Mouse (Mus musculus) CD4-positive, CD25-positive, alpha-beta regulatory T cell, adult 4 months (primary cell): ENCODE data around the gene Ankrd44. TPM values are rescaled to one million over a fixed set of nuclear protein-coding genes. Genes with fewer than 3 reads are reported as not detected.
A peak's percentile ranks its signal among the peaks of the same experiment; 100 is the strongest.

Source experiments
- ATAC-seq: one replicate; pipeline ENCODE4 v1.8.0; 2017
- polyA plus RNA-seq, 2 experiments: library from polyadenylated mRNA; unstranded; fragments of 100-300 nt; shearing (Covaris generic); gene quantifications; one replicate each; pipeline ENCODE4 v1.2.1; 2017

Ankrd44 gene
- polyA plus RNA-seq, 2 experiments from 2014 or later = 167 to 195 TPM

DNA sequence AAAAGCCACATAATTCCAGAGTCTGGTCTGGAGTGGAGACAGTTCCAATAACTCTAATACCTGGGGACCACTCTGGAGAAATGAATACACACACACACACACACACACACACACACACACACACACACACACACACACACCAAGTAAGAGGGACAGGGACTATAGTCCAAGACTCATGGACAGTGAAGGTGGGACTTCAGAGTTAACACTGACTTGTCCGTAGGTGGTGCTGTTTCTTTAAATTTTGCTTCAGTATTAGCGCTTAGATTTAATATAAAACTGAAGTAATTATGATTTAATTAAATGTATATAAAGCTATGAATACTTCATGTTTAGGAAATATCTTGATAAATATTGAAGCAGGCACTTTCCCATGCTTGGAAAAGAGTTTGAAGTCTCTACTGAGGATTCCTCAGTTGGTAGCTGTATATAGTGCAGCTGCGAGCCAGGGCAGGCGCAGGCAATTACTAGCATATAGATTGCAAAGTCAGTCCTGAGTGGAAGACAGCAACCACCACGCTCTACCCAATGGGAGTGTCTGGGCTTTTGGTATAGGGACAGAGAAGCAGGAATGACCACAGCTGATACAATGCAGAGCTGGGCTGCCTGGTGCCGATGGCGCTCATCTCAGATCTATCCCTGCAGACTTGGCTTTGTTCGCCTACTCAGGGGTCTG, 170.4 kb downstream of the Ankrd44 start:
- no peak for ATAC-seq

- no peak for ATAC-seq
Measured at GRCm38 (mm10) chr1:54749961-54750360, 176.2 kb downstream of the Ankrd44 start.

DNA sequence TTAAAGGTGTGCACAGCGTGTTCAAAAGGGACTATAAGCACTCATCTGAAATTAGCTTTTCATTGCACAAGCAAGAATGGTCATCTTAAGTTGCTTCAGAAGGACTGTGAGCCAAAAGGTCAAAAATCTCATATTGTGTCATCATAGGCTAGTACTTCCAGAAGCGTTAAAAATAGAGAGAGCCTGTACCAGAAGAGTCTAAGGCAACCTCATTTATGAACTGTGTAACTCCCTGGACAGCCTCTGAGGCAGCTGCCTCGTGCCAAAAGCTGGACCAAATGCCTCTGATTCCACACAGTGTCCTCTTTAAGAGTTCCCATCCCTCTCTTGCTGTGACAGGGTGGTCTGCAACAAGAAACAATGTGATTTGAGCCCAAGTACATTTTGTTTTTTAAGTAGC, 176.7 kb downstream of the Ankrd44 start:
- no peak for ATAC-seq

- ATAC-seq = peak; percentile 91
Measured at GRCm38 (mm10) chr1:54747785-54748420, 178.3 kb downstream of the Ankrd44 start.

GRCm38 (mm10) chr1:54745666-54746065, 180.5 kb downstream of the Ankrd44 start:
- ATAC-seq = no peak

- no peak for ATAC-seq
Measured at GRCm38 (mm10) chr1:54744171-54744570, 182.0 kb downstream of the Ankrd44 start.

DNA sequence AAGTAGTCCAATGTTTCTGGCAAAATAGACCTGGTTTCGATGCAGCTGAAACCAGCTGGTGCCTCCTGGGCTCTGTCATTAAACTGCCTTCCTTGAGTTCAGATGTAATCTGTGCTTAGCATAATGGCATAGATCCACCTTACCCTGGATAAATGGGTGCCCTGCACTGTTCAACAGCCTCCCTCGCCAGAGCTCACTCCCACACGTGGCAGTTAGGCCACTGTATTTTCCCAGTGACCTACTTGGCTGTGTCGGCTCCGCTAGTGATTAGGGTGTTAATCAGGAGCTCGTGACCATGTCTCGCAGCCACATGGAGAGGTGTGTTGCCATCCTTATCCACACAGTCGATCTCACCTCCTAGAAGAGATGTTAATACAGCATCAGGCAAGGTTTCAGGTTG, 183.1 kb downstream of the Ankrd44 start:
- no peak for ATAC-seq

DNA sequence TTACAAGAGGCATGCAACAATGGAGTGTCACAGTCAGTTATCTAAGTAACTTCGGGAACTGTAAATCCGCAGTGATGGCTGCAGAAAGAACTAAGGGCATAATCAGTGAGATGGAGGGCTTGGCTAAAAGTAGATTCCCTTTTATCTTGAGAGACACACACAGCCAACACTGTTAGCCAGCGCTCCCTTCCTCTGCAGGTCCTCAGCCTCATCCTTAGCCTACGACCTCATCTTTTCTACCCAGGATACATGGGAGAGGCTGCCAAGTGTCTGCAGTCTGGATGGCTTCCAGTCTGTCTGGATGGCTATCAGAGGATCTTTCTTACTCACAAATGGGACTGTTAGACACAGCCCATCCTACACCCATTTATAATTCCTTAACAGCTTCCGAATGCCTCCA, 185.3 kb downstream of the Ankrd44 start:
- ATAC-seq = no peak

- no peak for ATAC-seq
Measured at GRCm38 (mm10) chr1:54737472-54737871, 188.7 kb downstream of the Ankrd44 start.

- no peak for ATAC-seq
Measured at GRCm38 (mm10) chr1:54734917-54735664, 191.1 kb downstream of the Ankrd44 start.

DNA sequence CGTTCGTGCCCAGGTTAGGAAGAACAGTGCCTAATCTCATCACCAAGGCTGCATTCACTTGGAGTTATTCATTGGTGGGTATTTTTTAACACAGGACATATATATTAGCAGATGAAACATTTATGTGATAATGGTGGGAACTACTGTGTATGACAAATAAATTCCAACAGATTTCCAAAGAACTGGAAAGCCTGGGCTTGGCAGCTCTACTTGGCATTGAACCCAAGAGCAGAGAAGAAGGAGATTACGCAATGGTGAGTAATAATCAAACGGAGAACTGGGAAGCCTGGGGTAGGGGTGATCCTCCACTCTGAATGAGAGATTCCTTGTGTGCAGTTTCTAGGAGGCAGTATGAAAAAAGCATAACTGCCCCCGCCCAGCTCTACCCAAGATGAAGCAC, 196.9 kb downstream of the Ankrd44 start:
- ATAC-seq = no peak

- ATAC-seq = no peak
Measured at GRCm38 (mm10) chr1:54726555-54726954, 199.6 kb downstream of the Ankrd44 start.

- ATAC-seq = no peak
Measured at GRCm38 (mm10) chr1:54716921-54717320, 209.3 kb downstream of the Ankrd44 start.

GRCm38 (mm10) chr1:54715061-54715760, 211.0 kb downstream of the Ankrd44 start:
- ATAC-seq = no peak

DNA sequence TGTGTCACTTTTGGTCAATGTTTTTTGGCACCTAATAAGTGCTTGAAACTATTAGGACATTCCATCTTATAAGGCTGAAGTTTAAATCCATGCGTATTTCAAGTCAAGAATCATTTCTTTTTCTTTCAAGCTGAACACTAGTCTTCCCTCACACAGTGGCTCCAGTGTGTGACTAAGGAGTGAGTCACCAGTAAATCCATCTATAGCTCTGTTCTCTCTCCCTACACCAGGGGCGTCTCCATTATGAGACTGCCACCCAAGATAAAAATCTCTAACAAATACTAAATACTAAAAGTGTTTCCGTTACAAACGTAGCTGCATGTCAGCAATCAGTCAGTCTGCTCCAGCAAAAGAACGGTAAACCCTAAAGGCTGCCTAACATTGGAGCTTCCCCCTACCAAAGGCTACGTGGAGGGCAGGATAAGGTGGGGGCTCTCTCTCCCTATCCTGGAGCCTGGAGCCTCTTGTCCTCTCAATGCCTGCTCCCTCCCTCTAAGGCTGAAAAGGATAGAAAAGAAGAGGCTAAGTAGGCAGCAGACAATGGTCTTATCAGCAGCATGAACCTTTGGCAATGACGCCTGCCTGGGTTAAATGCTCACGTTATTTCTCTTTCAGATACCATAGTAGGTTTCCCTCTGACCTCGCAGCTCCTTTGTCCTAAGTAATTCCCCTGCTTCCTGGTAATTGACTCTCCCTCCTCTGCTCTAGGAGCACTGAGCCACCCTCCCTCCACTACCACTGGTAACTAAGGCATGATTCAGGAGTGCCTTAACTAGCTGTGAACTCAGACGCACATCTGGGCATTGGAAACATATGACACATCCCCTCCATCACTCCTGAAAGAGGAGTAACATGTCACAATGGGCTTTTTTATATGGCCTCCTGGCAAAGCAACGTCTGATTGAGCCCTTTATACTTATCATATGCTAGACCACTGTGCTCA, 212.7 kb downstream of the Ankrd44 start:
- ATAC-seq = no peak

DNA sequence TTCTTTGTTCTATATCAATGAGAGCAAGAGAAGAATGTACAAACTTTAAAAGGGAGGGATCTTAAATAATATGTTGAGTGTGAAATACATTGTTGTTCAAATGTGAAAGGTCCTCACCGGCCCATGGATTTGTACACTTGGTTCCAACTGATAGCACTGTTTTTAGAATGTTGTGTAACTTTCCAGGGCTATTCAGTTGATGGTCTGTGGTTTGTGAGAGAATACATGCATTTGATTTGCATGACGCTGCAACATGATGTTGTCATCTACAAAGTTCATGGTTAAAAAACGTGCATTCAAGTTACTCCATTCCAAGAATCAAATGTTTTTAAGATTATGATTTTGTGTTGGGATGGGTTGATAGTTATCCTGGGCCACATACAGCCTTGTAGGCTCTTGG, 214.6 kb downstream of the Ankrd44 start:
- ATAC-seq = no peak

- ATAC-seq = no peak
Measured at GRCm38 (mm10) chr1:54710550-54710949, 215.6 kb downstream of the Ankrd44 start.

GRCm38 (mm10) chr1:54707888-54708565, 218.2 kb downstream of the Ankrd44 start:
- no peak for ATAC-seq

- ATAC-seq = no peak
Measured at GRCm38 (mm10) chr1:54707036-54707887, 218.9 kb downstream of the Ankrd44 start.

DNA sequence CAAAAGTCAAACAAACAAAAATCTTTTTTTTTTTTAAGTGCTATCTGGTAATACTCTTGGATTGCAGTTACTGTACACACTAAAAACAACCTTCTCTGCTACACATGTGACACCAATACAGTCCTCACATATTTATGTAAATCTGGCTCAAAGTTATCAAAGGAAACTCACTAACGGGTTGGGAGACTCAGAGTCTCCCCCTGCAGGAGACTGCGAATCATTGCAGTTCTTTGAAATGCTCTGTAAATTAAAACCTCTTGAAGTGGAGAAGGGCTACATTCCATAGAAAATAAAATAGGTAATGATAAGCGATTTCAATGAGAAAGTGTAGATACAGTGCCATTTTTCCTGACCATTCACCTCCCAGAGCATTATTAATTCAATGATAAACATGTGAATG, 219.6 kb downstream of the Ankrd44 start:
- no peak for ATAC-seq
